Mouse (Mus musculus): ENCODE data around the gene Fmnl1. TPM values are rescaled to one million over a fixed set of nuclear protein-coding genes. Genes with fewer than 3 reads are reported as not detected.

Gene Fmnl1
- polyA plus RNA-seq, 1 experiment from 2014 or later, result 6.3 TPM

- H3K4me3 ChIP-seq (ENCODE audit: low read depth, low read length), result peak overlapping the region; percentile 17
- H3K27ac ChIP-seq (ENCODE audit: low read length), result no peak overlapping the region
- no peaks in the 10 kb centered on the region for H3K27me3 ChIP-seq (ENCODE audit: control insufficient read depth, insufficient read depth, low read depth, low read length)
- no peaks in the 10 kb centered on the region for H3K9me3 ChIP-seq (replicated peaks; ENCODE audit: control insufficient read depth, low read length, poor library complexity, severe bottlenecking)
- peaks cover 7% of the 10 kb centered on the region; the same call in 1 of the 2 replicates for H3K4me1 ChIP-seq (ENCODE audit: control insufficient read depth, insufficient read depth, low read length)
- under 1% methylated on average over 25 of the region's 25 CpGs for WGBS
- ATAC-seq, result peak; percentile 88
- peak overlapping the region; percentile 48 for H3K4me2 ChIP-seq (ENCODE audit: low read length)
- no peak overlapping the region for H3K9ac ChIP-seq (ENCODE audit: low read depth, low read length)
- H3K36me3 ChIP-seq (ENCODE audit: control insufficient read depth, insufficient read depth, low read length), result no peaks in the 10 kb centered on the region
Measured at GRCm38 (mm10) chr11:103158621-103159478, 12.1 kb upstream of the Fmnl1 start.

GRCm38 (mm10) chr11:103160738-103161137 is 10.2 kb upstream of the Fmnl1 start:
- H3K27me3 ChIP-seq (ENCODE audit: control insufficient read depth, insufficient read depth, low read depth, low read length), result no peaks in the 10 kb centered on the region
- H3K4me1 ChIP-seq (ENCODE audit: control insufficient read depth, insufficient read depth, low read length), result peaks cover 7% of the 10 kb centered on the region; the same call in 1 of the 2 replicates
- WGBS, result 91% methylated on average over 11 of the region's 11 CpGs
- no peaks in the 10 kb centered on the region for H3K36me3 ChIP-seq (ENCODE audit: control insufficient read depth, insufficient read depth, low read length)
- no peak overlapping the region for H3K9ac ChIP-seq (ENCODE audit: low read depth, low read length)
- no peak overlapping the region for H3K4me3 ChIP-seq (ENCODE audit: low read depth, low read length)
- no peak overlapping the region for H3K4me2 ChIP-seq (ENCODE audit: low read length)
- H3K9me3 ChIP-seq (replicated peaks; ENCODE audit: control insufficient read depth, low read length, poor library complexity, severe bottlenecking), result no peaks in the 10 kb centered on the region
- ATAC-seq, result no peak
- H3K27ac ChIP-seq (ENCODE audit: low read length), result no peak overlapping the region

GRCm38 (mm10) chr11:103161449-103161848 is 9.5 kb upstream of the Fmnl1 start:
- Histone ChIP-seq H3K4me2 (ENCODE audit: low read length) (no peak overlapping the region), H3K36me3 (ENCODE audit: control insufficient read depth, insufficient read depth, low read length) (no peaks in the 10 kb centered on the region), H3K9me3 (replicated peaks; ENCODE audit: control insufficient read depth, low read length, poor library complexity, severe bottlenecking) (no peaks in the 10 kb centered on the region), H3K4me3 (ENCODE audit: low read depth, low read length) (no peak overlapping the region), H3K27ac (ENCODE audit: low read length) (no peak overlapping the region), H3K4me1 (ENCODE audit: control insufficient read depth, insufficient read depth, low read length) (peaks cover 7% of the 10 kb centered on the region; the same call in 1 of the 2 replicates), H3K9ac (ENCODE audit: low read depth, low read length) (no peak overlapping the region), H3K27me3 (ENCODE audit: control insufficient read depth, insufficient read depth, low read depth, low read length) (no peaks in the 10 kb centered on the region)
- 76% methylated on average over 7 of the region's 7 CpGs for WGBS
- no peak for ATAC-seq

- Histone ChIP-seq H3K27ac (ENCODE audit: low read length) (no peak overlapping the region), H3K27me3 (ENCODE audit: control insufficient read depth, insufficient read depth, low read depth, low read length) (no peaks in the 10 kb centered on the region), H3K4me3 (ENCODE audit: low read depth, low read length) (no peak overlapping the region), H3K4me1 (ENCODE audit: control insufficient read depth, insufficient read depth, low read length) (peaks cover 7% of the 10 kb centered on the region; the same call in 1 of the 2 replicates), H3K9ac (ENCODE audit: low read depth, low read length) (no peak overlapping the region), H3K9me3 (replicated peaks; ENCODE audit: control insufficient read depth, low read length, poor library complexity, severe bottlenecking) (no peaks in the 10 kb centered on the region), H3K36me3 (ENCODE audit: control insufficient read depth, insufficient read depth, low read length) (no peaks in the 10 kb centered on the region), H3K4me2 (ENCODE audit: low read length) (no peak overlapping the region)
- 92% methylated on average over 5 of the region's 5 CpGs for WGBS
- no peak for ATAC-seq
Measured at GRCm38 (mm10) chr11:103162132-103162531, 8.8 kb upstream of the Fmnl1 start.

GRCm38 (mm10) chr11:103164391-103164790 is 6.5 kb upstream of the Fmnl1 start:
- Histone ChIP-seq H3K9me3 (replicated peaks; ENCODE audit: control insufficient read depth, low read length, poor library complexity, severe bottlenecking) (no peaks in the 10 kb centered on the region), H3K9ac (ENCODE audit: low read depth, low read length) (no peak overlapping the region), H3K27me3 (ENCODE audit: control insufficient read depth, insufficient read depth, low read depth, low read length) (no peaks in the 10 kb centered on the region), H3K27ac (ENCODE audit: low read length) (no peak overlapping the region), H3K4me2 (ENCODE audit: low read length) (no peak overlapping the region), H3K4me3 (ENCODE audit: low read depth, low read length) (no peak overlapping the region), H3K4me1 (ENCODE audit: control insufficient read depth, insufficient read depth, low read length) (peaks cover 5% of the 10 kb centered on the region), H3K36me3 (ENCODE audit: control insufficient read depth, insufficient read depth, low read length) (no peaks in the 10 kb centered on the region)
- WGBS, result 37% methylated on average over 10 of the region's 10 CpGs
- ATAC-seq, result no peak

DNA sequence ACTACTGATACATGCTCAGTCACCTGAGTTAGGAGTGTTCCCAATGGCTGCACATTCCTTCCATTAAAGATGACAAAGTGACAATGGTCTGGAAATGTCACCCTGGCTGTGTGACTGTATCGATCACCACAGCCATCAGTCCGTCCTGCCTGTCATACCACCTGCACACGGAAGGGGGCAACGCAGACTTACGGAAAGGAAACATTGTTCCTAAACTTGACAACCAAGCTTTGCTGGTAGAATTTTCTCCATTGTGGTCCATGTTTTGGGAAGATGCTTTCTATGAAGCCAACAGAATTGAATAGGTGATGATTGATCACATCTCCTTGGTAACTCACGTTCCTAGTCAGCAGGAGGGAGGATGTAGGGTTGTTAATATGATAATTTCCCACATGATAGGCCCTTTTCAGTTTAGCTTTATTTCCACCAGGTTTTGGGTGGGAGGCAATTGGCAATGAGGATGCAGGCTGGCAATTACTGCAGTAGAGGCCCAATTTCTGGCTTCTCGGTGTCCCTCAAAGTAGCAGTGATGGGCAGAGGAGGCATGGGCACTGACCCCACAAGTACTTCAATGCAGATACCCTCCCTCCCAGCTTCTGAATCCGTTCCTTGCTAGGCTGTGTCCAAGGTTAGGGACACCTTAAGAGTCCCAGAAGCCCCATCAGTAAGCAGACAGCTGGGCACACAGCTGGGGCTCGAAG is 2.1 kb upstream of the Fmnl1 start:
- ATAC-seq, result no peak
- no peaks in the 10 kb centered on the region for H3K27me3 ChIP-seq (ENCODE audit: control insufficient read depth, insufficient read depth, low read depth, low read length)
- 28% methylated on average over 9 of the region's 9 CpGs for WGBS

DNA sequence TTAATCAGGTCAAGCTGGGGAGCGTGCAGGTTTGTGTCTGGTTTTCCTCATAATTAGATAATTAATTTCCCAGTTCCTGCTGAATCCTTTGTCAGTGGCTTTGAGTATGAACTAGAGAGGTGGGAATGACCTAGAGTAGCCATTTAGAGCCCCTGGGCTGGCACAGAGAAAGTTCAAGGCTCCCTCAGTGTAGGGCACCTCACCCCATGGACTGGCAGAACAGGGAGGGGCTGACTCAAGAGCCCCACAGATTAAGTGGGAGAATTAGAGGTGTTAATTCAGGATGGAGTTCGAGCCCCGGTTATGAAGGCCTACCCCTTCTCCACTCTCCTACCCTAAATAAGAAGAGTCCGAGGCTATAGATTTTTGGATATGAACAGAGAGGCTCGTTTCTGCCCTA is 1.2 kb upstream of the Fmnl1 start:
- H3K4me2 ChIP-seq (ENCODE audit: low read length), result peak overlapping the region; percentile 76
- peak overlapping the region; percentile 73 for H3K4me3 ChIP-seq (ENCODE audit: low read depth, low read length)
- H3K9ac ChIP-seq (ENCODE audit: low read depth, low read length), result peak overlapping the region; percentile 86
- H3K27me3 ChIP-seq (ENCODE audit: control insufficient read depth, insufficient read depth, low read depth, low read length), result no peaks in the 10 kb centered on the region
- no peaks in the 10 kb centered on the region for H3K36me3 ChIP-seq (ENCODE audit: control insufficient read depth, insufficient read depth, low read length)
- peak overlapping the region; percentile 71; the same call in 1 of the 2 replicates for H3K27ac ChIP-seq (ENCODE audit: low read length)
- no peaks in the 10 kb centered on the region for H3K9me3 ChIP-seq (replicated peaks; ENCODE audit: control insufficient read depth, low read length, poor library complexity, severe bottlenecking)
- WGBS, result 89% methylated on average over 5 of the region's 5 CpGs
- peaks cover 32% of the 10 kb centered on the region for H3K4me1 ChIP-seq (ENCODE audit: control insufficient read depth, insufficient read depth, low read length)
- ATAC-seq, result no peak

More for the DNA sequence above, 2.1 kb upstream of the Fmnl1 start:
- H3K36me3 ChIP-seq (ENCODE audit: control insufficient read depth, insufficient read depth, low read length), result no peaks in the 10 kb centered on the region
- H3K4me1 ChIP-seq (ENCODE audit: control insufficient read depth, insufficient read depth, low read length), result peaks cover 30% of the 10 kb centered on the region
- no peaks in the 10 kb centered on the region for H3K9me3 ChIP-seq (replicated peaks; ENCODE audit: control insufficient read depth, low read length, poor library complexity, severe bottlenecking)
- H3K4me3 ChIP-seq (ENCODE audit: low read depth, low read length), result no peak overlapping the region
- H3K4me2 ChIP-seq (ENCODE audit: low read length), result peak overlapping the region; percentile 76; the same call in 1 of the 2 replicates
- H3K9ac ChIP-seq (ENCODE audit: low read depth, low read length), result no peak overlapping the region
- H3K27ac ChIP-seq (ENCODE audit: low read length), result peak overlapping the region; percentile 23; the same call in 1 of the 2 replicates

GRCm38 (mm10) chr11:103170111-103170493 is 805 bp upstream of the Fmnl1 start:
- Histone ChIP-seq H3K27me3 (ENCODE audit: control insufficient read depth, insufficient read depth, low read depth, low read length) (no peaks in the 10 kb centered on the region), H3K4me3 (ENCODE audit: low read depth, low read length) (peak overlapping the region; percentile 73), H3K36me3 (ENCODE audit: control insufficient read depth, insufficient read depth, low read length) (no peaks in the 10 kb centered on the region), H3K9me3 (replicated peaks; ENCODE audit: control insufficient read depth, low read length, poor library complexity, severe bottlenecking) (no peaks in the 10 kb centered on the region), H3K4me1 (ENCODE audit: control insufficient read depth, insufficient read depth, low read length) (peaks cover 32% of the 10 kb centered on the region), H3K4me2 (ENCODE audit: low read length) (peak overlapping the region; percentile 76), H3K9ac (ENCODE audit: low read depth, low read length) (peak overlapping the region; percentile 86), H3K27ac (ENCODE audit: low read length) (peak overlapping the region; percentile 71)
- WGBS, result 49% methylated on average over 3 of the region's 3 CpGs
- ATAC-seq, result peak; percentile 3; the same call in 1 of the 2 replicates

- WGBS, result 2% methylated on average over 23 of the region's 23 CpGs
- no peaks in the 10 kb centered on the region for H3K27me3 ChIP-seq (ENCODE audit: control insufficient read depth, insufficient read depth, low read depth, low read length)
- H3K4me3 ChIP-seq (ENCODE audit: low read depth, low read length), result peak overlapping the region; percentile 73
- ATAC-seq, result no peak; the same call in 1 of the 2 replicates
- peak overlapping the region; percentile 71 for H3K27ac ChIP-seq (ENCODE audit: low read length)
- peaks cover 32% of the 10 kb centered on the region for H3K4me1 ChIP-seq (ENCODE audit: control insufficient read depth, insufficient read depth, low read length)
- peak overlapping the region; percentile 86 for H3K9ac ChIP-seq (ENCODE audit: low read depth, low read length)
- peak overlapping the region; percentile 76 for H3K4me2 ChIP-seq (ENCODE audit: low read length)
- H3K36me3 ChIP-seq (ENCODE audit: control insufficient read depth, insufficient read depth, low read length), result no peaks in the 10 kb centered on the region
- no peaks in the 10 kb centered on the region for H3K9me3 ChIP-seq (replicated peaks; ENCODE audit: control insufficient read depth, low read length, poor library complexity, severe bottlenecking)
Measured at GRCm38 (mm10) chr11:103171286-103171620, 346 bp downstream of the Fmnl1 start.
